Mouse (Mus musculus) CH12.LX (cell line): ENCODE results near the gene Bcl2l12. TPM values are rescaled to one million over a fixed set of nuclear protein-coding genes. Genes with fewer than 3 reads are reported as not detected.
"Not testable (repeated sequence)": the region's sequence is repeated elsewhere in the genome, so short reads cannot be mapped to it uniquely, and the experiment has no call there.

Experiments
- DNase-seq: peaks from one replicate; pipeline ENCODE4 v3.0.0-alpha.2; 2013; ENCODE audit errors: extremely low read depth
- H3K27ac ChIP-seq: 2 replicates; pipeline ENCODE4 v1.5.1; 2012; ENCODE audit warnings: low read depth, mild to moderate bottlenecking, control low read depth, moderate library complexity; ENCODE audit not compliant: insufficient read depth
- H3K27me3 ChIP-seq: replicated peaks from 2 replicates; pipeline ENCODE3; 2012; ENCODE audit warnings: inconsistent platforms
- H3K36me3 ChIP-seq, 2 experiments: replicated peaks in 1 of 2; 2 replicates each; pipeline versions ENCODE3 to v1.6.1; 2012; ENCODE audit warnings: inconsistent platforms in 1 of 2, low read length in 1 of 2, mild to moderate bottlenecking in 1 of 2, mixed read lengths in 1 of 2, moderate library complexity in 1 of 2; ENCODE audit not compliant: control insufficient read depth in 1 of 2, insufficient read depth in 1 of 2
- H3K4me1 ChIP-seq, 2 experiments: 2 replicates each; pipeline ENCODE4 v1.6.1; 2012; ENCODE audit warnings: inconsistent platforms in 1 of 2, moderate library complexity in 1 of 2; ENCODE audit not compliant: insufficient read depth in 2 of 2, control insufficient read depth in 1 of 2
- H3K4me2 ChIP-seq: 2 replicates; pipeline ENCODE4 v1.6.1; 2012; ENCODE audit warnings: low read depth, mild to moderate bottlenecking, control low read depth; ENCODE audit not compliant: poor library complexity, insufficient read depth, severe bottlenecking
- H3K4me3 ChIP-seq, 3 experiments: fragments of 150-350 bp in 1 of 3; sonication (generic) in 1 of 3; replicated peaks in 1 of 3; 2 replicates each; pipeline versions ENCODE3 to v1.5.1; 2011 to 2012; ENCODE audit warnings: low read depth in 2 of 3, low read length in 2 of 3, mild to moderate bottlenecking in 2 of 3, moderate library complexity in 2 of 3, control low read depth in 1 of 3, improper control_type of control experiment in 1 of 3, inconsistent platforms in 1 of 3, mixed read lengths in 1 of 3; ENCODE audit not compliant: poor library complexity in 1 of 3
- H3K79me2 ChIP-seq: replicated peaks from 2 replicates; pipeline ENCODE4 v1.6.1; 2012; ENCODE audit warnings: mild to moderate bottlenecking, moderate library complexity; ENCODE audit not compliant: control insufficient read depth, poor library complexity, insufficient read depth, severe bottlenecking; ENCODE audit errors: extremely low read depth
- H3K9ac ChIP-seq: 2 replicates; pipeline ENCODE4 v1.6.1; 2012; ENCODE audit warnings: low read depth, mild to moderate bottlenecking, control low read depth, moderate library complexity; ENCODE audit not compliant: insufficient read depth
- H3K9me3 ChIP-seq: replicated peaks from 2 replicates; pipeline ENCODE3; 2012; ENCODE audit warnings: low read length, inconsistent platforms, mixed read lengths
- CTCF ChIP-seq, 2 experiments: IDR thresholded peaks in 1 of 2; conservative IDR thresholded peaks in 1 of 2; 2 replicates each; pipeline ENCODE4 v1.5.1; 2011 to 2012; ENCODE audit warnings: low read depth in 2 of 2, low read length in 2 of 2, improper control_type of control experiment in 1 of 2, inconsistent platforms in 1 of 2, mild to moderate bottlenecking in 1 of 2, moderate library complexity in 1 of 2
- IRF4 ChIP-seq: IDR thresholded peaks from 2 replicates; pipeline ENCODE4 v1.6.1; 2014; ENCODE audit warnings: low read depth, mild to moderate bottlenecking, inconsistent platforms, low read length, improper control_type of control experiment
- JUN ChIP-seq: IDR thresholded peaks from 2 replicates; pipeline ENCODE4 v1.6.1; 2011; ENCODE audit warnings: low read depth, mild to moderate bottlenecking, low read length, improper control_type of control experiment, moderate library complexity; ENCODE audit not compliant: insufficient read depth
- KAT2A ChIP-seq: IDR thresholded peaks from 2 replicates; pipeline ENCODE4 v1.6.1; 2012; ENCODE audit warnings: low read length, improper control_type of control experiment, inconsistent platforms; ENCODE audit not compliant: insufficient replicate concordance
- MXI1 ChIP-seq: IDR thresholded peaks from 2 replicates; pipeline ENCODE4 v1.6.1; 2011; ENCODE audit warnings: mild to moderate bottlenecking, low read depth, low read length, improper control_type of control experiment
- MYC ChIP-seq: IDR thresholded peaks from 2 replicates; pipeline ENCODE4 v1.6.1; 2011; ENCODE audit warnings: low read depth, mild to moderate bottlenecking, improper control_type of control experiment, low read length
- RCOR1 ChIP-seq: conservative IDR thresholded peaks from 2 replicates; pipeline ENCODE4 v1.6.1; 2012; ENCODE audit warnings: low read depth, mild to moderate bottlenecking, inconsistent platforms, low read length, improper control_type of control experiment
- ZNF384 ChIP-seq: IDR thresholded peaks from 2 replicates; pipeline ENCODE4 v1.6.1; 2012; ENCODE audit warnings: low read depth, low read length, improper control_type of control experiment, inconsistent platforms
- dilution Hi-C: fragments of 300-500 bp; cut with MboI; formaldehyde crosslinking; loops from 2 replicates; pipeline ENCODE4 v1.14.3; 2020; ENCODE audit warnings: low sequenced_read_pairs; ENCODE audit not compliant: extremely low pct_unique_long_range_greater_than_20kb, extremely low pct_ligation_motif_present
- in situ Hi-C: fragments of 300-500 bp; cut with MboI; formaldehyde crosslinking; loops from 3 replicates; pipeline ENCODE4 v1.14.3; 2019; ENCODE audit warnings: low sequenced_read_pairs, low pct_ligation_motif_present, low pct_unique_long_range_greater_than_20kb, mixed read lengths
- polyA plus RNA-seq: library from polyadenylated mRNA; unstranded; fragments of >175 nt; gene quantifications from 2 replicates; pipeline ENCODE4 v1.2.1, GENCODE M21; 2012; ENCODE audit warnings: low read depth; ENCODE audit not compliant: insufficient read length
- total RNA-seq, 2 experiments: library from RNA; depleted of rRNA; stranded (reverse); fragments of 300-350 nt in 1 of 2; fragments of >200 nt in 1 of 2; gene quantifications; 2 replicates each; pipeline ENCODE4 v1.2.3; 2012 to 2014

Bcl2l12 gene
- total and polyA plus RNA-seq, 3 experiments = 9.2 to 12.6 (median 11.8) TPM

GRCm38 (mm10) chr7:45025601-45026220 is 27.2 kb upstream of the Bcl2l12 start:
- Histone ChIP-seq H3K79me2 (no peaks in the 10 kb centered on the region), H3K27ac (no peak overlapping the region), H3K36me3 (peaks cover 27 to 66% of the 10 kb centered on the region in 2 experiments), H3K9me3 (no peaks in the 10 kb centered on the region)
- DNase-seq = no peak
- dilution Hi-C loops = no loop called here
- in situ Hi-C loops = no loop called here
- no peak for TF ChIP-seq MYC
- no peak for TF ChIP-seq KAT2A
- no peak for TF ChIP-seq ZNF384
- no peak for TF ChIP-seq JUN
- TF ChIP-seq IRF4 = no peak
- no peak for TF ChIP-seq RCOR1
- TF ChIP-seq, all 38 proteins: peak for 0
- H3K9ac ChIP-seq = no peak overlapping the region
- no peak overlapping the region for H3K4me3 ChIP-seq
- H3K4me2 ChIP-seq = no peak overlapping the region
- H3K4me1 ChIP-seq = no peaks in the 10 kb centered on the region; a peak in 1 of 4 replicates
- H3K27me3 ChIP-seq = no peaks in the 10 kb centered on the region

GRCm38 (mm10) chr7:45024281-45025248 is 26.1 kb upstream of the Bcl2l12 start:
- dilution Hi-C loops = no loop called here
- H3K9me3 ChIP-seq = no peaks in the 10 kb centered on the region
- DNase-seq = no peak
- no peak overlapping the region for H3K9ac ChIP-seq
- no peak overlapping the region for H3K4me2 ChIP-seq
- H3K36me3 ChIP-seq = peaks cover 17 to 61% of the 10 kb centered on the region in 2 experiments
- in situ Hi-C loops = no loop called here
- no peak overlapping the region for H3K4me3 ChIP-seq
- H3K27ac ChIP-seq = no peak overlapping the region
- H3K27me3 ChIP-seq = no peaks in the 10 kb centered on the region
- H3K4me1 ChIP-seq = no peaks in the 10 kb centered on the region; a peak in 1 of 4 replicates
- no peaks in the 10 kb centered on the region for H3K79me2 ChIP-seq
- no peak for TF ChIP-seq MXI1
- TF ChIP-seq CTCF (conservative IDR thresholded peaks at IDR 0.05 in 1 of 2, IDR thresholded peaks at IDR 0.05 in 1 of 2; ENCODE audit: low read depth in 2 of 2, low read length in 2 of 2) = peak in 1 of 2 experiments; percentile 25; a peak in 1 of 4 replicates

- dilution Hi-C loops, H3K4me2 ChIP-seq, H3K9me3 ChIP-seq, in situ Hi-C loops, H3K79me2 ChIP-seq, DNase-seq, H3K27ac ChIP-seq, H3K4me3 ChIP-seq, H3K4me1 ChIP-seq, H3K27me3 ChIP-seq, H3K9ac ChIP-seq: not testable (repeated sequence)
- H3K36me3 ChIP-seq = peaks cover 10 to 52% of the 10 kb centered on the region in 2 experiments
These were observed 25.2 kb upstream of the Bcl2l12 start for GRCm38 (mm10) chr7:45023711-45024110.
